Mouse (Mus musculus): Measurements from ENCODE around the gene Slc5a3.
"Not testable (repeated sequence)": the region's sequence is repeated elsewhere in the genome, so short reads cannot be mapped to it uniquely, and the experiment has no call there.

Slc5a3 gene

DNA sequence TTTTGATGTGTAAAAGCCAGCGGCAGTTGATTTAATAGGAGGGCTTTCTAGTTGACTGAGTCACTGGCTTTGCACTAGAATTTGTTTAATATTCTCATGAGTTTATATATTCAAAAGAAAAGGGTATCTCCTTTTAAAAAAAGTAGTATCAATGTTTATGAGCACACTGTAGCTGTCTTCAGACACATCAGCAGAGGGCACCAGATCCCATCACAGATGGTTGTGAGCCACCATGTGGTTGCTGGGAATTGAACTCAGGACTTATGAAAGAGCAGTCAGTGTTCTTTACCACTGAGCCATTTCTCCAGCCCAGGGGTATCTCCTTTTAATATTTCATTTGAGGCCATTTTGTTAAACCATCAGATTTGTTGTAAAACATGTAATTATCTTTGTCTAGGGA lies 4.7 kb downstream of the Slc5a3 start:
- DNase-seq (ENCODE audit: low spot score in 2 of 2), result no peak

DNA sequence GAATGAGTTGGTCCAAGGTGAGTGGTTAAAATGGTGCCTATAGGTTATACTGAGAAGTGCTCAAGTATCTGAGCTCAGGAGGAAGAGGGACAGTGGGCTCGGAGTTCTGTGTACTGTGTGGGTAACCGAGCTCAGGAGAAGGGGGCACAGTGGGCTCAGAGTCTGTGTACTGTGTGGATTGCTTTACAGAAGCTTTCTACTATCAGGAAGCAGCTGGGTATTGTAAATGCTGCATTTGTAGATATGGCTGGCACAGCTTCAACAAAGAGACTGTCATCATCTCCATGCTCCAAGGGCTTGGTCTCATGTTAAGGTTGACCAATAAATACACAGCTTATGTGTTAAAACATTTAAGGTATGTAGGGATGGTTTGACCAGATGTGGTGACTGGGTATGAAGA lies 6.7 kb downstream of the Slc5a3 start:
- DNase-seq (ENCODE audit: low spot score in 2 of 2), result no peak

DNA sequence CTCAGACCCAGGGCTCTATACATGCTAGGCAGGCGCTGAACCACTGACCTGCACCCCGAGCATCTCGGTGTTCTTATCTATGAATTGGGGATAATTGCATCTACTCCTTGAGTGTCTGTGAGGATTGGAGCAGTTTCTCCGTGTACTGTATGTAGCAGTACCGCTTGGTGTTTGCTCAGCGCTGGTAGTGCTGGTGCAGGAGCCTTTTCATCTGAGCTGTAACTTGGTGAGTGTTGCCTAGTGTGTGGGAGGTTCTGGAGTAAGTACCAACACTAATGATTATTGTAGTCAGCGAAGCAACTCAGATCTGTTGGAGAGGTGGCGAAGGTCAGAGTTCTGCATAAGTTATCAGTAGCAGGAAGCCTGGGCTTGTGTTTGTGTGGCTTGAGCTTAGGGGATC lies 12.2 kb downstream of the Slc5a3 start:
- DNase-seq (ENCODE audit: low spot score in 2 of 2), result no peak

DNA sequence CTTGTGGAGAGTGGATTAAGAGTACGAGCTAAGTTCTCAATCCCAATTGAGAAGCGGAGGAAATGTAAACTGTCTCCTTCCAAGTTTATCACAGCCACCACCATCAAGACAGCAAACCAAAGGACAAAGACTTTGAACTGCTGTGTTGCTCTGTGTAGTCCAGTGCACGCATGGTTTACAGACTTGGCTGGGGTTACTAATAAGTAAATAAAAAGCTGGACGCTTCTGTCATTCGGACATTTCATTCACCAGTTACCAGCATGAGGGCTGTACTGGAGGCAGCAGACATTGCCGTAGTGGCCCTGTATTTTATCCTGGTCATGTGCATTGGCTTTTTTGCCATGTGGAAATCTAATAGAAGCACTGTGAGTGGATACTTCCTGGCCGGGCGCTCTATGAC lies 18.7 kb downstream of the Slc5a3 start:
- no peak for DNase-seq (ENCODE audit: low spot score in 2 of 2)

DNA sequence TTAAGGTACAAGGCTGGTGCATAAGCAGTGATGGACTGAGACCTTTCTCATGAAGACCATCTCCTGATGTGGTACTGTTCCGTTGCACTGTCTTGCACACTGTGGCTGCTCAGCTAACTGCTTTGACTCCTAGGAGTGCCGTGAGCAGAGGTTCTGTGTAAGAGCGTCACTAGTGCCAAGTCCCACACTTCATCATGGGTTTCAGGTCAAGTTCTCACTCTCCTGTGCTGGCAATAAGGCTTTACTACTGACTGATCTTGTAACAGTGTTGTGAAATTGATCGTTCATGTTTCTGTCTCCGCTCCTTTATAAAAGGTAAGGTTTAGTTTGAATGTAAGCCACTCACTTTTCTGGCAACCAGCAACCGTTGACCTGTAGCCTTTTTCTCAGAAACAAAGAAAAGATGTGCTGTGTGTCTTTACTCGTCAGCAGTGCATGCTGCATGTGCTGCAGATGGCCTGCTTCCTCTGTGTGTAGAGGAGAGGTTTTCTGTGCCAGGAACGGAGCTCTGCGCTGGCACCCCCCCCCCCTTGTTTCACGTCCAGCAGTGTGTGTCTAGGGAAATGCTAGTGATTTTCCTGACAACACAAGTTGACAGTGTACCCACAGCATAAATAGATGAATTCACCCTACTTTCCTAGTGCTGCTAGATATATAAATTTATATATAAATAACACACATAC lies 25.8 kb downstream of the Slc5a3 start:
- DNase-seq (ENCODE audit: low spot score in 2 of 2), result no peak

DNA sequence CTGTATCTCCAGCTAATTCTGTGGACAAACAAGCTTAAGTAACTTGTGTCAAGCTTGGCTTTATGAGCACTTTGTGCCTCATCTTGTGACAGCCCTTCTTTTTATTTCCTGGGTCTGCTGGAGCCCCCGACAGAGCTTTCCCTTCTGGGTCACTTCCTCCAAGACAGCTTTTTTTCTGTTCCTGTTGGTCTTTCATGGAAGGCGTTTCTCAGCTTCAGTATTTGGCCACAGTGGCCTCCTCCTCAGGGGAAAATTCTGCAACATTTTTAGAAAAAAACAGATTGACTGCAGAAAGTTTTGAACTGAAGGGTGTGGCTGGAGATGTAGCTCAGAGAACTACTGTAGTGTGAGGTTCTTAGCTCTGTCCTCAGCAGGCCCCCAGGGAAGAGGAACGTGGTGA lies 31.1 kb downstream of the Slc5a3 start:
- DNase-seq (ENCODE audit: low spot score in 2 of 2), result no peak

DNA sequence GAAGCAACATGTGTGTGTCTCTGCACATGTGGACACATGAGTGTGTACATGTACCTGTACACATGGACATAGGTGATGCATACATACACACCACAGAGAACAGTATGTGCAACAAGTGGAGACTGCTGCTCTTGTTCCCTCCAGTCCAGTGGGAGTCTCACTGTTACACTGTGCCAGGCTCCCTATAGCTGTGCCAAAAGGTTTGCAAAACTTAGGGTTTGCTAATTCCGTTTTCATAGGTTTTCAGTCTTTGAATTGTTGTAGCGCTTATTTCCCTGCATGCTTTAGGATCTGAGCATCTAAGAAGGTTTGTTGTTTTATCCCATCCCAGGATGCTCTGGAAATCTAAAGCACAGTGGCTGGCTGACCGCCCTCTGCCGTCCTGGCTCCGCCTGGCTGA lies 33.8 kb downstream of the Slc5a3 start:
- DNase-seq (ENCODE audit: low spot score in 2 of 2), result no peak

DNA sequence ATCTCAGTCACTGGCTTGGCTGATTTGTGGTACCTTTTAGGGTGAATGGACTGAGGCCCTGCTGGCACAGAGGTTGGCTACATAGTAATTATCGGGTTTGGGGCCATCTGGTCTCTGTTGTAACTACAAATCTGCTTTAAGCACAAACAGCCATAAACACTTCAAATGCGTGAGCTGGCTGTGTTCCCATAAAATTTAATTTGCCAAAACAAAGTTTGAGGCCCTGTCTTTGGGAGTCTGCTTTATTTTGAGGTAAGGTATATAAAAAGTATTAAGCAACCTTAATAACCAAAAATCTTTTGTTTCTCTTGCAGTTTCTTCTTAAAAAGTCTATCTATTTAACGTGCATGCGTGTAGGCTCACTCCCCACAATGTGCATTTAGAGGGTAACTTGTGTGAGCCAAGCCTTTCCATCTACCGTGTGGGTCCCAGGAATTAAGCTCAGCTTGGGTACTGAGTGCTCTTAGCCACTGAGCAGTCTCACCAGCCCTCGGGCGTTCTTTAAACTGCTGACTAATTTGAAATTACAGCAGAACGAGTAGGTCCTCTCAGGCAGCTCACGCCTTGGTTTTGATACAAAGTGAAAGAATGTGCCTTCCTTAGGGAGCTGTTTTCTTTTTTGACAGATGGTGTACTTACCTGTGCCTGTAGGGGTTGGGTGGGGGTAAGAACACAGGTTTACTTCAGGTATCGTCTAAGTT lies 40.4 kb downstream of the Slc5a3 start:
- DNase-seq (ENCODE audit: low spot score in 2 of 2), result no peak

DNA sequence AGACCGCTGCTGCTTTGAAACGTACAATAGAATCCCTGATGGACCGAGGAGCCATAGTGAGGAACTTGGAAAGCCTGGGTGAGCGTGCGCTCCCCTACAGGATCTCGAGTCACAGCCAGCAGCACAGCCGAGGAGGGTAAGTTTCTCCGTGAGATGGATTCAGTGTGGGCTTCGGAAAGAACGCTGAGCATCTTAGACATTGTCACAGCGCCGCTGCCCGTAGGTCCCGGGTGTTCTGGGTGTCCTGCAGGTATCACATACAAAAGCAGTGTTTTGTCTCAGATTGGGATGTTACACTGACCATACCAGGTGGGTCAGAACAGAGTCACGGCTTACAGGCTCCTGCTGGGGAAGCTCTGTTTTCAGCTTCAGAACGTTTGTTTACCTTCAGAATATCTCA lies 41.5 kb downstream of the Slc5a3 start:
- DNase-seq (ENCODE audit: low spot score in 2 of 2), result no peak

DNA sequence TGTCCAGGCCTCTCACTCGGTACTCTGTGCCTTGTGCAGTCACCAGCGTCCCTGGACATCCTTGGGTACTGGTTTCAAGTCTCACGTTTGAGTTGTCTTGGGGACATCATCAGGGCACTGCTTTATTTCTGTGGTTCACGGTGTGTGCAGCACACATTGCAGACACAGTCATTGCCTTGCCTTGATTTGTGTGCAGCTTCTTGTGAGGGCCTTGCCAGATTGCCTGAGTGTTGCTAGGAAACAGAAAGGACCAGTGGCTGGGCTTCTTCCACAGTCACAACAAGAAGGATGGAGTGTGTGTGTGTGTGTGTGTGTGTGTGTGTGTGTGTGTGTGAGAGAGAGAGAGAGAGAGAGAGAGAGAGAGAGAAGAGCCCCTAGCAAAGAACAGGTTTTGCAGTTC lies 42.0 kb downstream of the Slc5a3 start:
- no peak for DNase-seq (ENCODE audit: low spot score in 2 of 2)

DNA sequence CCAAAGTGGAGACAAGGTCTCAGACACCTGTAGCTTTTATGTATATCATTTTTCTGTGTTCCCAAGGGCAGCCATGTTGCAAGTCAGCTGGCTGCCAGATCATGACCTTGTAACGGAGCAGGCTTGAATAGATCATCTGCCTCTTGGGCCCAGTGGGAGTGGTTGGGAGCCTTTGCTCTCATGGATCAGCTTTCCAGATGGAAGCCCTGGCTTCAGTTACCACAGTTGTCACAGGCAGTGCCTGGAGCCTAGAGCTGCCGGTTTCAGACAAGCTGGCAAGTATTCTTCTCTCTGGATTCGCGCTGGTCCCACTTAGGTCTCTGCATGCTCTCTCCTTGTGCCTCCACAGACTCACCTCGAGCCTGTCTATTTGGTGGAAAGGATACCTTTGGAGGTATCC lies 44.0 kb downstream of the Slc5a3 start:
- DNase-seq (ENCODE audit: low spot score in 2 of 2), result no peak

DNA sequence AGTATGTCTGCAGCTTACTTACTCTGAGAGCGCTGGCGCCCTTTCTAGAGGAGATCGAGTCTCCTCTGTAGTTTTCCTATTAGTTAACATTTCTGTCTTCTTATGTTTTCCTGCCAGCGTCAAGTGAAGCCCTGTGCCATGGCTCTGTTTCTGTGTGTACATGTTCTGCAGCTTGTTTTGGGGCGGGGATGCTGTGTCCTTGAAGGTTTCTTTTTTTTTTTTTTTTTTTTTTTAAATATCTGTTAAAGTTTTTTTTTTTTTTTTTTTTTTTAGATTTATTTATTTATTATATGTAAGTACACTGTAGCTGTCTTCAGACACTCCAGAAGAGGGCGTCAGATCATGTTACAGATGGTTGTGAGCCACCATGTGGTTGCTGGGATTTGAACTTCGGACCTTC lies 44.8 kb downstream of the Slc5a3 start:
- not testable (repeated sequence) for DNase-seq (ENCODE audit: low spot score in 2 of 2)

DNA sequence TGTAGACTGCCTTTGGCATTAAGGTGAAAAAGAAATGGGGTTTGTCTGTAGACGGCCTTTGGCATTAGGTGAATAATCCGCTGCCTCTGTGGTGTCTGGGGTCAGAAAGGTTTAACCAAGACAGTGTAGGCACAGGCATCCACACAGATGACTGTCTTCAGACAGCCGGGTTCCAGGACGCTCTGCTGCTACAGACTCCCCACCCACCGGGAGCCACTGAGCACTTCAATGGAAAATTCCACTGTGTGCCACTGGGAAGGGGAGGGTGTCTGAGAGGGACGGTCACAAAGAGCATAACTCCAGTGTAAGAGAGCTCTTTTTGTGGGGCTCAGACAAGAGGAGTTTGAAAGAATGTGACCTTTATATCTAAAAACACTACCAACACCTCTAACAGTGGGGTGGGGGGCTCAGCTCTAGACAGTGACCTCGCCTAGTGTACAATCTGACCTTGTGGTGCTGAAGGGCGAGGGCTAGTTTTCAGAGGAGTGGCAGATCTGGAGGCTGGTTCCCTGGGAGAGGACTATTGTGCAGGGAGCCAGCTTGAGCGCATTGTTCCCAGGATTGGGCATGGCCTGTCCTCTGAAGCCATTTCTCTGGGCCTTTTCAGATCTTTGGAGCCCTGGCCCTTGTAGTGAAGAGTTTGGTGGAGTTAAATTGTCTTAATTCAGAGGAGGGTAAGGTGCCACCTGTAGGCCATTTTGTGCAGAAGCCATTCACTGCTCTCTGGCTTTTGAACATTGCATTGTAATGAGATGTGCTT lies 45.6 kb downstream of the Slc5a3 start:
- DNase-seq (ENCODE audit: low spot score in 2 of 2), result no peak

DNA sequence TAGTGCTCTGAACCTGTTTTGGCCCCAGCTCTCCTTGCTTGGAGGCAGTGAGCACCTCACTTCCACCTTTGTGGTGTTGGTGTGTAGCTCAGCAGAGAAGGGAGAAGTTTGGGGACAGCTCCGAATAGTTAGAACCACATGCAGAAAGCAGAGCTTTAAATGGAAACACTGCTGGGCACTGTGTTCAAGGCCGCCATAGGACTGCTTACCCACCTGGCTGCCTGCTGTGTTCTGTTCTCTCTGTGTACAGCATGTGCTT lies 46.1 kb downstream of the Slc5a3 start:
- no peak for DNase-seq (ENCODE audit: low spot score in 2 of 2)

DNA sequence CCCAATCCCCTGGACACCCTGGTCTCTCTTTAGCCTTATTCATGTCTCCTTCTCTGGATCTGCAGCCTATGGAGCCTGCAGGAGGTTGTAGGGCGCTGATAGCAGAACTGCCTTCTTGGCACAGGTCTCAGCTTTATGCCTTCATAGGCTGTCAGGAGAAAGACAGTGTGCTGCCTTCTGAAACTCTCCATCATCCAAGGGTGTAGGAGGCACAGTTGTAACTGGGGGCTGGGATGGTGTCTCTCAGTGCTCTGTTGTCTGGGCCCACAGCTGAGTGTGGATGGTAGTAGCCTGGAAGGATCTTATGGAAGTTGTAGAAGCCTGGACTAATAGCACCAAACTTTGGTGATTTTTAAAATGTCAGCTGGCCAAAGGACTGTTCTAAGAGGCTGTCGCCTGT lies 46.8 kb downstream of the Slc5a3 start:
- no peak for DNase-seq (ENCODE audit: low spot score in 2 of 2)

DNA sequence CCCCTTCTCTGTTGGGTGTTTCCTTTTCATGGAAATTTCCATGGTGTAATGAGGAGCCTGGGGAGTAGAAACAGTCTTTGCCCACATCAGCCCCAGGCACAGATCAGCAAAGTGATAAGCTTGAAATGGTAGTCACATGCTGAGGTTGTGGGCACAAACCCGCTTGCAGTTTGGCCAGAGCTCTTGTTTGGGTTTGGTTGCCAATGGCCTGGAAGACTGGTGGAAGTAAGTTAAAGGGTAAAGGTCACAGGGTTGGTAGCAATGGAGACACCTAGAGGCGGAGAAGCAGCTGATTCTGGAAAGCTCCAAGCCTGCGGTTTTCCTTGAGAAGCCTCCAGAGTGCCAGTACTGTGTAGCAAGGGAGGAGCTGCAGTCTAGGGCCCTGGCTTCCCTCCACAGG lies 47.5 kb downstream of the Slc5a3 start:
- DNase-seq (ENCODE audit: low spot score in 2 of 2), result no peak

DNA sequence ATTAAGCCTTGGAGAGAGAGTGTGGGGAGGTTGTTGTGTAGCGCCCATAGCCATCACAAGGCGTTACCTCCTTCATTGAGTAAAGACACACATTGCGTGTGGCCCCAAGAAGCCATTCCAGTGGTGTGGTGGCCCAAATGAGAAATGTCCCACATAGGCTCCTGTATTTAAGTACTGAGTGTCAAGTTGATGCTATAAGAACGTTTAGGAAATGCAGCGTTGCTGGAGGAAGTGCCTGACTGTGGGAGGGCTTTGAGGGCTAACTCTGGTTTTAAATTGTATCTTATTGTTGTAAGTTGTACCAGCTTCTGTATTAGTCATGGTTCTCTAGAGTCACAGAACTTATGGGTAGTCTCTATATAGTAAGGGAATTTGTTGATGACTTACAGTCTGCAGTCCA lies 49.2 kb downstream of the Slc5a3 start:
- DNase-seq (ENCODE audit: low spot score in 2 of 2), result no peak

DNA sequence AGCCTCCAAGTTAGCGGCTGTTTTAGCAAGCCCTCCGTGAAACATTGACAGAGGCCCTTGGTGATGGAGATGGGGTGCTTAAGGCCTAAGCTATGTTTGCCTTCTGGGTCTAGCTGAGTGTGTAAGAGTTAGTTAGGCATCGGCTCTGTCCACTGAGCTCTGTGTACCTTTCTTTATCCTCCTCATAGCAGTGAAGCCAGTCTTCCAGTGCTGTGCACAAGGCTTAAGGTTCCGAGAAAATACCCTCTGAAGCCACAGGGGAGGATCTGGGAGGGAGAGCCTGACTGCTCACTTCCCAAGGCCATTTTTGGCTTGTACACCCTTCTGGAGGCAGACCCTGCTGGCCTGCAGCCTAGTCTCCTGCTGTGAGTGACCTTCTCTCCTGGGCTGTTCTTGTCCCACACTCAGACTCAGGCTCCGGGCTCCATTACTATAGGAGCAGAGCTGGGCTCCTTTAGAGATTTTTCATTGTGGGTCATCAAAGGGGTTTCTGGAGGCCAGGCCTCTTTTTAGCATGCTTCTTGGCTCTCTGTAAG lies 56.7 kb downstream of the Slc5a3 start:
- no peak for DNase-seq (ENCODE audit: low spot score in 2 of 2)

DNA sequence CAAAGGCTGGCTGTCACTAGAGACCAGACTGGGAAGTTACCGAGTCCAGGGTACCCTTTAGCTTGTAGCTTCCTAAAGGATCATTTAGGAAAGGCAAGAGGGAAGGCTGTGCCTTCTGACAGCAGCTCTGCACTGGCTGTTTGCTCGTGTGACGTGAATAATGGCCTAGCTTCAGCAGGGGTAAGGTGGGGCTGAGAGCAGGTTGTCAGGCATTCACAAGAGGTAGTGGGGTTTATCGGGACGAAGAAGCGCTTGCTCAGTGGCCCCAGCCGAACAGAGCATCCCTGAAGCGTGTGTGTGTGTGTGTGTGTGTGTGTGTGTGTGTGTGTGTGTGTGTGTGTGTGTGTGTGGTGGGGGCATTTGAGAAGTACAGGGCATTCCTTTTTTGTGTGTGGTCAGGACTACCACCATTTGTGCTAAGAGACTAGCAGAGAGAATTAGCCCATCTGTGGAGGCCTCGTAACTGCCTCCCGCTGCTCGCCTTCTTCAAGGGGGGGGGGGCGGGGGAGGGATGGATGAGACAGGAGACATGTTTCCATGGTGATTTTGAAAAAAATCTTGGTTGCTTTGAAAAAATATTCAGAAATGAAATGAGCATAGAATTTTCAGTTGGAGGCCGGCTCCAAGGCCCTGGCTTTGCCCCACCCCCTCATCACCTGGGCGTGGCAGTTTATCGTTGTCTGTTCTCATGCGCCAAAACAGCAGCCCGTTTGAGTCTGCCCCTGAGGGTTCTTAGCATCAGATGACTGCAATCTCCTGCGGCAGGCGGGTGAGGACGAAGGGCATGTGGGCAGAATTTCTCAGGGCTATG lies 57.7 kb downstream of the Slc5a3 start:
- DNase-seq (ENCODE audit: low spot score in 2 of 2), result no peak

DNA sequence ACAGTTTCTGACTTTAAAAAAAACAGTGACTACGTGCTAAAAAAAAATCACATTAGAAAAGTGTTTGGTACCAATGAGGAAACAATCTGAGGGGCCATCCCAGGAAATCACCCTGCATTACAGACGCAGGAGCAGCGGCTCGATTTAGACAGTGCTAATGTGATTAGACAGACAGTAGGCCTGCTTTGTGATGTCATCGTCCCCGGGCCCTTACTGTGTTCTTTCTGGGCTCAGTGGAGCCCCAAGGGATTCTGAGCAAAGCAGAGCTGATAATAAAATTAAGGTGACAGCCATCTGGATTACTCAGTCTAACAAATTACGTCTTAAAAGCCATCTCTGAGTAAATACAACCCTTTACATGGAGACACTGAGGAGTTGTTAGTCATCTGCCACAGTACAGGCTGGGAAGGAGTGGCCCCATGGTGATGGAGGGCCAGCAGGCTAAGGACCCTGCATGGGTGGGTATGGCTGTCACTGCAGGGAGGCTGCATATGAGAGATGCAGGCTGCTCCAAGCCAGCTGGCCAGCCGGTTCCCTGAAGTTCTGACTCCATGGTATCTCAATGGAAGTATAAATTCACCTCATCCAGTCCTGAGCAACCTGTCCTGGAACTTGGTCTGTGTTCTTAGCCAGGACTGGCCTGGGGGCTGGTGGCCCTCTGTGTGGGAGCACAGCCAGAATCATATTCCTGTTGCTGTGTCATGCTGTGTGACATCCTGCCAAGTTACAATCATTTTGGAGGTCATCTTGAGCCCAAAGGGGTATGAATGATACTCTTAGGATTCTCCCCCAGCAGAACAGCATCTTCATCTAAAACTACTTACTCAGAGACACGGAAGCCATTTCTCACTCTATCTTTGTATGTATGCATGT lies 59.5 kb downstream of the Slc5a3 start:
- DNase-seq (ENCODE audit: low spot score in 2 of 2), result no peak

DNA sequence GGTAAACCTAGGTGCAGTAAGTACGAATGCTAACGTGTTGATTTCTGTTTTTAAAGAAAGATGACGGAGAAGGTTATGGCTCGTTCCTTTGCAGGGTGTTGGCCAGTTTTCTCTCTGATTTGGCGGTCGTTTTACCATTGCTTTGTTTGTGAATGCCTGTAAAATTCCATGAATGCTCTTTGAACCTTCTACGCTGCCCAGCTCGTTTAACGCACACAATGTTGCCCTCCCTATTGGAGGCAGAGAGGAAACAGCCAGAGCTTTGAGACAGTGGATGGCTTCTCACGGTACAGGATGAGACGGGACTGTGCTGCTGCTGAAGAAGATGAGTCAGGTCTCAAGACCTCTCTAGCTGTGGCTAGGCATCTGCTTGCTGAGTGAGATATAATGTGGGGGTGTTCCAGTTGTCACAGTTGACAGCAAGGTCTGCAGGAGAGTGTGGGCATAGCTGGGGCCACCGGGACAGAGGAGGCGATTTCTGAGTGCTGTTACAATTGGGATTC lies 60.9 kb downstream of the Slc5a3 start:
- no peak for DNase-seq (ENCODE audit: low spot score in 2 of 2)

All from natural killer cell, adult 2 months (primary cell).